Mouse (Mus musculus) limb, embryonic 14.5 days (tissue): ENCODE data around the gene Bik. TPM values are rescaled to one million over a fixed set of nuclear protein-coding genes. Genes with fewer than 3 reads are reported as not detected.
A peak's percentile ranks its signal among the peaks of the same experiment; 100 is the strongest.

Experiments
- ATAC-seq: fragments of 200-750 bp; cut with Nextera tagmentation; 2 replicates; pipeline ENCODE4 v1.8.0; 2017; ENCODE audit warnings: low read depth, moderate number of reproducible peaks, moderate TSS enrichment; ENCODE audit not compliant: low FRiP score
- DNase-seq: peaks from one replicate; pipeline ENCODE4 v3.0.0-alpha.2; 2015; ENCODE audit warnings: low spot score
- H3K27ac ChIP-seq: fragments of 300-500 bp; sonication (generic); replicated peaks from 2 replicates; pipeline ENCODE4 v1.5.1; 2014; ENCODE audit warnings: low read depth, mild to moderate bottlenecking, low read length, moderate library complexity, mixed read lengths
- H3K27me3 ChIP-seq: fragments of 300-500 bp; sonication (generic); 2 replicates; pipeline ENCODE4 v1.6.1; 2014; ENCODE audit warnings: low read length, mixed read lengths; ENCODE audit not compliant: control insufficient read depth, insufficient read depth
- H3K36me3 ChIP-seq: fragments of 300-500 bp; sonication (generic); 2 replicates; pipeline ENCODE4 v1.6.1; 2014; ENCODE audit warnings: mild to moderate bottlenecking, low read length, moderate library complexity, mixed read lengths; ENCODE audit not compliant: control insufficient read depth, insufficient read depth
- H3K4me1 ChIP-seq: fragments of 300-500 bp; sonication (generic); 2 replicates; pipeline ENCODE4 v1.6.1; 2014; ENCODE audit warnings: antibody characterized with exemption, low read length, mixed read lengths; ENCODE audit not compliant: control insufficient read depth, insufficient read depth
- H3K4me2 ChIP-seq: fragments of 300-500 bp; sonication (generic); replicated peaks from 2 replicates; pipeline ENCODE4 v1.6.1; 2014; ENCODE audit warnings: low read depth, mild to moderate bottlenecking, low read length, moderate library complexity; ENCODE audit not compliant: severe bottlenecking
- H3K4me3 ChIP-seq: fragments of 300-500 bp; sonication (generic); replicated peaks from 2 replicates; pipeline ENCODE4 v1.5.1; 2014; ENCODE audit warnings: low read length
- H3K9ac ChIP-seq: fragments of 300-500 bp; sonication (generic); 2 replicates; pipeline ENCODE4 v1.6.1; 2014; ENCODE audit warnings: mild to moderate bottlenecking, low read depth, low read length, moderate library complexity; ENCODE audit not compliant: severe bottlenecking
- H3K9me3 ChIP-seq: fragments of 300-500 bp; sonication (generic); 2 replicates; pipeline ENCODE4 v1.6.1; 2016; ENCODE audit warnings: low read length; ENCODE audit not compliant: control insufficient read depth
- POLR2A ChIP-seq: fragments of 200-500 bp; IDR thresholded peaks from 2 replicates; pipeline ENCODE4 v1.8.0; 2012; ENCODE audit warnings: inconsistent platforms, mild to moderate bottlenecking, moderate library complexity, borderline replicate concordance; ENCODE audit not compliant: insufficient read depth, insufficient read length; ENCODE audit errors: extremely low read depth
- WGBS: fragments of 180-500 bp; shearing (Covaris S2); extraction: QIAGEN DNeasy Blood & Tissue Kit; methylation state at CpG from one replicate; pipeline ENCODE4 v1.1.7; 2014; 5-methylcytosine and 5-hydroxymethylcytosine counted together
- polyA plus RNA-seq, 2 experiments: library from polyadenylated mRNA; depleted of rRNA in 1 of 2; stranded (reverse) in 1 of 2; unstranded in 1 of 2; fragments of >200 nt; fragmentation: Nextera tagmentation in 1 of 2; extraction: Ambion mirVana in 1 of 2; gene quantifications; 2 replicates each; pipeline versions ENCODE4 v1.2.1 to v1.2.3; 2012 to 2014

Bik gene
- polyA plus RNA-seq, 2 experiments = 4.2 to 5.4 TPM

GRCm38 (mm10) chr15:83512489-83513281 lies 14.0 kb upstream of the Bik start:
- no peak overlapping the region for H3K27ac ChIP-seq
- H3K9ac ChIP-seq = no peak overlapping the region
- 68% methylated on average over 13 of the region's 13 CpGs for WGBS
- H3K9me3 ChIP-seq = no peaks in the 10 kb centered on the region
- H3K4me2 ChIP-seq = no peak overlapping the region
- ATAC-seq (no peak), DNase-seq (no peak)
- peaks cover 3% of the 10 kb centered on the region; the same call in 1 of the 2 replicates for H3K4me1 ChIP-seq
- no peak overlapping the region for H3K4me3 ChIP-seq
- no peaks in the 10 kb centered on the region for H3K27me3 ChIP-seq
- no peaks in the 10 kb centered on the region for H3K36me3 ChIP-seq
- TF ChIP-seq POLR2A = no peak

DNA sequence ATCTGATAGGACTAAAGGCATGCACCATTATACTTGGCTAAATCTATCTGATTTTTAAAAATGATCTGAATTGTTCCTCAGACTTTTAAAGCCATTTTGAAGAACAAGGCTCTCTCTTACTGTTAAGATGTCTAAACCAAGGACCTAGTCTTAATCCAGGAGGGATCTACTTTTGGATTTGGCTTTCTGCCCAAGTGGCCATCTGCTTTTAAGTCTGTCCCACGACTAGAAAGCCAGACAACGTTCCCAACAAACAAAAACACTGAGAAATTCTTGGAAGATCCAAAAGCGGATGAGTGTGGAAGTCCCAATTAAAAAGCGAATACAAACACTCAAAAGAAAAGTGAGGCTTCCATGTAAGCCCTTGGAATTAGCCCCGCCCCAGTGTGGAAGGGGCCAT lies 11.6 kb upstream of the Bik start:
- TF ChIP-seq POLR2A = no peak
- no peaks in the 10 kb centered on the region for H3K9me3 ChIP-seq
- H3K4me1 ChIP-seq = peaks cover 3% of the 10 kb centered on the region; the same call in 1 of the 2 replicates
- no peaks in the 10 kb centered on the region for H3K27me3 ChIP-seq
- ATAC-seq (no peak), DNase-seq (no peak)
- no peak overlapping the region for H3K4me3 ChIP-seq
- no peak overlapping the region for H3K27ac ChIP-seq
- no peaks in the 10 kb centered on the region for H3K36me3 ChIP-seq
- 69% methylated on average over 5 of the region's 5 CpGs for WGBS
- no peak overlapping the region for H3K4me2 ChIP-seq
- no peak overlapping the region for H3K9ac ChIP-seq

DNA sequence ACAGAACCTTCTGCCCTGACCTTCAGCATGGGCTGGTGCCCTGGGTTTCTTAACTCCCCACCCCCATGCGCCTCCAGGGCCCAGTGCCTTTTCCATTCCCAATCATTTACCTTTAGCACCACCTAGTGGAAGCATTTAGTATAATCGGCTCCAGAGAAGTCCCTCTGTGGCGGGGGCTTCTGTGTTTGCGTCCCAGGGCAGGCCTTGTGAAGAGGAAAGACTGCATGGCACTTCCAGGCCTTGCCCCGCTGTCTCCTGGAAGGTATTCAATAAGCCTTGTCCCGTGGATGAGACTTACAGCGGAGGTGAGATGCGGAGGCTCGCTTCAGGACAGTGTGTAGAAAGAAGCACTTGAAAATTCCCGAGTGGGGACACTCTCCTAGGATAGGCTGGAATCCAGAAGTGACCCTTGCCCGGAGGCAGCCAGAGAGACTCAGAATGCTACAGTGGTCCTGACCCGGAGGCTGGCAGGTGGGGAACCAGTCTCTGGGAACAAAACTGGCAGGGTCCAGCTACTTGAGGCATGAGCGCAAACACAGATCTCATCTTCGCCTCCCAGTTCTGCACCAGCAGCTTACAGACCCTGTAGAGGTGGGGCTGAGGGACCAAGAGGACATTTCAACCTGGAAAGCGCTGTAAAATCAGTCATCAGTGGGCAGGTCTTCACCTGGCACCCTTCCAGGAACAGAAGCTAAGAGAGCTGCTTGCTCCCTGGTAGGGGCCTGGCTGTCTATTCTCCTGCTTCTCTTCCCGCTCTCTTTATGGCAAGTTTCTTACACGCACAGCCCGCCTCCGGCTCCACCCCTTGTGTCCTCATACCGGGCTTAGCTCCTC lies 8.2 kb upstream of the Bik start:
- 33% methylated on average over 20 of the region's 20 CpGs for WGBS
- H3K9me3 ChIP-seq = no peaks in the 10 kb centered on the region
- H3K36me3 ChIP-seq = no peaks in the 10 kb centered on the region
- peak; percentile 34; the same call in 1 of the 2 replicates for ATAC-seq
- no peak overlapping the region for H3K27ac ChIP-seq
- no peak for TF ChIP-seq POLR2A
- H3K27me3 ChIP-seq = no peaks in the 10 kb centered on the region
- H3K4me3 ChIP-seq = no peak overlapping the region
- no peaks in the 10 kb centered on the region for H3K4me1 ChIP-seq
- H3K4me2 ChIP-seq = peak overlapping the region; percentile 8; the same call in 1 of the 2 replicates
- H3K9ac ChIP-seq = no peak overlapping the region
- DNase-seq = peak; percentile 82

- Histone ChIP-seq H3K4me2 (no peak overlapping the region), H3K4me3 (no peak overlapping the region), H3K4me1 (no peaks in the 10 kb centered on the region), H3K9me3 (no peaks in the 10 kb centered on the region), H3K27me3 (peaks cover 2% of the 10 kb centered on the region), H3K27ac (no peak overlapping the region), H3K36me3 (no peaks in the 10 kb centered on the region), H3K9ac (no peak overlapping the region)
- DNase-seq (no peak), ATAC-seq (no peak)
- WGBS = 73% methylated on average over 6 of the region's 6 CpGs
- TF ChIP-seq POLR2A = no peak
Observed at GRCm38 (mm10) chr15:83520861-83521382, 5.7 kb upstream of the Bik start.

GRCm38 (mm10) chr15:83523196-83523595 lies 3.5 kb upstream of the Bik start:
- 52% methylated on average over 7 of the region's 7 CpGs for whole genome bisulfite sequencing
- H3K27me3 ChIP-seq = peaks cover 25% of the 10 kb centered on the region
- TF ChIP-seq POLR2A = no peak
- H3K36me3 ChIP-seq = no peaks in the 10 kb centered on the region
- H3K4me2 ChIP-seq = no peak overlapping the region
- ATAC-seq (no peak), DNase-seq (no peak)
- no peak overlapping the region for H3K4me3 ChIP-seq
- no peaks in the 10 kb centered on the region for H3K9me3 ChIP-seq
- no peak overlapping the region; the same call in 1 of the 2 replicates for H3K9ac ChIP-seq
- H3K4me1 ChIP-seq = peaks cover 4% of the 10 kb centered on the region
- H3K27ac ChIP-seq = no peak overlapping the region
